Mouse (Mus musculus) testis, adult 2 months (tissue): Measurements from ENCODE around the gene Tbc1d9.

Source experiments
- CTCF ChIP-seq: fragments of 200-500 bp; IDR thresholded peaks from 2 replicates; pipeline ENCODE4 v1.5.1; 2012; ENCODE audit warnings: low read depth, mild to moderate bottlenecking, inconsistent platforms, low read length, moderate library complexity; ENCODE audit not compliant: control insufficient read depth, insufficient read depth, insufficient replicate concordance
- POLR2A ChIP-seq: fragments of 200-500 bp; IDR thresholded peaks from 2 replicates; pipeline ENCODE4 v1.6.1; 2012; ENCODE audit warnings: low read depth, mild to moderate bottlenecking, inconsistent platforms, low read length, moderate library complexity; ENCODE audit not compliant: control insufficient read depth

GRCm38 (mm10) chr8:83322374-83322773 is 157.2 kb downstream of the Tbc1d9 start:
- no peak for TF ChIP-seq POLR2A
- no peak for TF ChIP-seq CTCF
